Mouse (Mus musculus): Measurements from ENCODE around the gene Gm3839. TPM values are rescaled to one million over a fixed set of nuclear protein-coding genes. Genes with fewer than 3 reads are reported as not detected.

Gene Gm3839
- total RNA-seq (2023): not detected

DNA sequence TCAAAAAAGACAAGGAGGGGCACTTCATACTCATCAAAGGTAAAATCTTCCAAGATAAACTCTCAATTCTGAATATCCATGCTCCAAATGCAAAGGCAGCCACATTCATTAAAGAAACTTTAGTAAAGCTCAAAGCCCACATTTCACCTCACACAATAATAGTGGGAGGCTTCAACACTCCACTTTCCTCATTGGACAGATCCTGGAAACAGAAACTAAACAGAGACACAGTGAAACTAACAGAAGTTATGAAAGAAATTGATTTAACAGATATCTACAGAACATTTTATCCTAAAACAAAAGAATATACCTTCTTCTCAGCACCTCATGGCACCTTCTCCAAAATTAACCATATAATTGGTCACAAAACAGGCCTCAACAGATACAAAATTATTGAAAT, at the start of gene Gm3839:
Gm3839 (minus strand) TSS at position 101 of the 400 bp plus-strand sequence.

Other genes starting within 250 kb of the Gm3839 start
- gene Fhit, start 194.7 kb downstream of the Gm3839 start, total RNA-seq (2023): 0.95 TPM
- gene Ptprg, start 196.8 kb upstream of the Gm3839 start, total RNA-seq (2023): 0.74 TPM